In the genomic region with DNA sequence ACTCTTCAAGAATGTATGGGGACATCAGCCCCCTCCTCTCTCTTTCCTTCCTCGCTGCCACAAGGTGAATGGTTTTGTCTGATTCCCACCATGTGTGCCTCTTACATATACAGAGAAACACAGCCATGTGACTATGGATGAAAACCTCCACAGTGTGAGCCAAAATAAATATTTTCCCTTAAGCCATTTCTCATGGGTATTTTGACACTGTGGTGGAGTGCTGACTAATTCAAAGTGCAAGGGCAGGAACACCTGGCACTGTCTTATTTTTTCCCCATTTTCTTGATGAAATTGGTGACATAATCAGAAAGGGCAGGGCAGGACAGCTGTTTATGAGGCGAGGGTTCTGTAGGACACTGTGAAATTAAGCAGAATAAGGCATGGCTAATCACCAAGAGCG, we compare ENCODE assay signal across 28 mouse cellular contexts.
DNase-seq lines count a peak whose midpoint lies in the region; ATAC-seq and TF ChIP-seq lines count a peak whose summit lies in the region.
"Had no signal": no experiment of that assay in that cellular context is flagged by ENCODE, and none has a peak within 500 bp of the region (broad histone marks: within the 10 kb centered on the region; RNA-seq: fewer than 3 reads in every experiment).

No protein-coding gene starts in this region.

- H3K4me1 ChIP-seq in heart, embryonic 10.5 days: no peaks in the 10 kb centered on the region
- H3K4me1 ChIP-seq in liver, adult 2 months (ENCODE audit: control insufficient read depth, insufficient read depth, low read length): peaks cover 32% of the 10 kb centered on the region
- no peaks in the 10 kb centered on the region for H3K4me1 ChIP-seq in liver, embryonic 11.5 days (replicated peaks; ENCODE audit: control insufficient read depth, insufficient read depth, low read length)
- H3K4me1 ChIP-seq: embryonic facial prominence, embryonic 13.5 days; hindbrain, embryonic 13.5 days; neural tube, embryonic 15.5 days had no signal

- no peak for TF ChIP-seq POLR2A in liver, adult 2 months (IDR thresholded peaks at IDR 0.05; ENCODE audit: extremely low read depth, insufficient read depth, low read length)

- no peak overlapping the region for H3K4me3 ChIP-seq in heart, embryonic 10.5 days
- H3K4me3 ChIP-seq in liver, adult 2 months (ENCODE audit: insufficient read depth, low read depth, low read length): no peak overlapping the region
- no peak overlapping the region for H3K4me3 ChIP-seq in liver, embryonic 11.5 days (ENCODE audit: low read depth, low read length)
- H3K4me3 ChIP-seq: embryonic facial prominence, embryonic 13.5 days; hindbrain, embryonic 13.5 days; midbrain, embryonic 10.5 days; neural tube, embryonic 15.5 days had no signal

- no peaks in the 10 kb centered on the region for H3K79me2 ChIP-seq in liver, adult 2 months (ENCODE audit: control insufficient read depth, insufficient read depth, low read length)

- intact Hi-C loops in gastrocnemius, postnatal 14 days (cut with DNase I; ENCODE audit: low total_unique reads): no loop called here

- H3K27me3 ChIP-seq in heart, embryonic 10.5 days (ENCODE audit: insufficient read depth, poor library complexity, severe bottlenecking): no peaks in the 10 kb centered on the region
- no peaks in the 10 kb centered on the region for H3K27me3 ChIP-seq in liver, adult 2 months (ENCODE audit: control insufficient read depth, insufficient read depth, low read length)
- no peaks in the 10 kb centered on the region for H3K27me3 ChIP-seq in liver, embryonic 11.5 days (replicated peaks; ENCODE audit: control insufficient read depth, insufficient read depth, low read length)
- H3K27me3 ChIP-seq: CH12.LX; embryonic facial prominence, embryonic 13.5 days; hindbrain, embryonic 13.5 days; neural tube, embryonic 15.5 days; Patski had no signal

- no peak for ATAC-seq in liver, embryonic 11.5 days (replicated peaks; ENCODE audit: low FRiP score)
- ATAC-seq: forebrain, embryonic 16.5 days; Patski had no signal

- no peak overlapping the region for H3K4me2 ChIP-seq in liver, embryonic 11.5 days
- H3K4me2 ChIP-seq: embryonic facial prominence, embryonic 13.5 days; heart, embryonic 11.5 days; hindbrain, embryonic 13.5 days; neural tube, embryonic 15.5 days had no signal

- DNase-seq in heart, adult 11 months: peak; percentile 88
- DNase-seq in heart, embryonic 10.5 days (ENCODE audit: low spot score): no peak
- peak; percentile 99 for DNase-seq in liver, adult 2 months (ENCODE audit: extremely low read depth, low read depth, low spot score)
- no peak for DNase-seq in liver, embryonic 11.5 days (ENCODE audit: low spot score)
- peak; percentile 4 for DNase-seq in 3134 (ENCODE audit: extremely low read depth, insufficient read length, low spot score)
- peak; percentile 55 for DNase-seq in fibroblast of lung, adult 2 months (ENCODE audit: low read depth)
- no peak for DNase-seq in gastrocnemius, postnatal 14 days
- DNase-seq: adrenal gland, adult 8-10 months; B cell, adult 2 months; cerebellum, adult 18-20 months; cerebellum, postnatal 25 days; gastrocnemius, postnatal 36 days; heart, postnatal 14 days; kidney, adult 11 months; layer of hippocampus, adult 9-11 months; left cerebral cortex, postnatal 4 days; right cerebral cortex, adult 18-20 months; right cerebral cortex, postnatal 4 days; thymus, postnatal 14 days had no signal

- WGBS in heart, embryonic 10.5 days: 75% methylated on average over 3 of the region's 3 CpGs
- WGBS in liver, adult 2 months: 11% methylated on average over 3 of the region's 3 CpGs
- 71% methylated on average over 3 of the region's 3 CpGs for WGBS in liver, embryonic 11.5 days

- TF ChIP-seq CTCF in liver, adult 2 months (IDR thresholded peaks at IDR 0.05; ENCODE audit: low read depth, low read length): no peak

- H3K9me3 ChIP-seq in heart, embryonic 10.5 days: no peaks in the 10 kb centered on the region
- no peaks in the 10 kb centered on the region for H3K9me3 ChIP-seq in liver, embryonic 11.5 days (ENCODE audit: control insufficient read depth, low read length)
- H3K9me3 ChIP-seq: embryonic facial prominence, embryonic 13.5 days; hindbrain, embryonic 13.5 days; midbrain, embryonic 10.5 days; neural tube, embryonic 15.5 days had no signal

- peak overlapping the region; percentile 56 for H3K9ac ChIP-seq in liver, adult 2 months (ENCODE audit: low read depth, low read length)
- H3K9ac ChIP-seq in liver, embryonic 11.5 days (ENCODE audit: low read depth, low read length): no peak overlapping the region
- H3K9ac ChIP-seq: embryonic facial prominence, embryonic 13.5 days; hindbrain, embryonic 13.5 days; neural tube, embryonic 15.5 days had no signal

- H3K36me3 ChIP-seq in heart, embryonic 10.5 days: no peaks in the 10 kb centered on the region
- no peaks in the 10 kb centered on the region for H3K36me3 ChIP-seq in liver, adult 2 months (ENCODE audit: control insufficient read depth, insufficient read depth, low read length)
- no peaks in the 10 kb centered on the region for H3K36me3 ChIP-seq in liver, embryonic 11.5 days (ENCODE audit: control insufficient read depth, insufficient read depth, low read length)
- H3K36me3 ChIP-seq: embryonic facial prominence, embryonic 13.5 days; G1E; hindbrain, embryonic 13.5 days; midbrain, embryonic 10.5 days; neural tube, embryonic 15.5 days had no signal

- H3K27ac ChIP-seq in heart, embryonic 10.5 days: no peak overlapping the region
- peak overlapping the region; percentile 99 for H3K27ac ChIP-seq in liver, adult 2 months (replicated peaks; ENCODE audit: insufficient read depth, low read depth, low read length)
- no peak overlapping the region for H3K27ac ChIP-seq in liver, embryonic 11.5 days (ENCODE audit: low read depth, low read length)
- H3K27ac ChIP-seq: embryonic facial prominence, embryonic 13.5 days; hindbrain, embryonic 13.5 days; midbrain, embryonic 10.5 days; neural tube, embryonic 15.5 days had no signal

Comparison
In these comparisons a context has a peak if more than half of its experiments do, and no peak if none do; other contexts are left out.
1. DNase-seq: peak in heart, adult 11 months (single experiment), liver, adult 2 months (single experiment), 3134 (single experiment) and fibroblast of lung, adult 2 months (single experiment); none in heart, embryonic 10.5 days (single experiment), liver, embryonic 11.5 days (single experiment) and gastrocnemius, postnatal 14 days (single experiment).